Mouse (Mus musculus): Measurements from ENCODE around the gene Idua. TPM values are rescaled to one million over a fixed set of nuclear protein-coding genes. Genes with fewer than 3 reads are reported as not detected.
"Not testable (repeated sequence)": the region's sequence is repeated elsewhere in the genome, so short reads cannot be mapped to it uniquely, and the experiment has no call there.

The Idua gene
- total RNA-seq (2021), result 10 to 100 TPM; 13.8 to 18.8 TPM

GRCm38 (mm10) chr5:108659698-108660631 lies at the start of gene Idua:
TSS of gene Idua (plus strand) at chr5:108660331.
- no peak for DNase-seq (ENCODE audit: low spot score in 2 of 2)
- intact Hi-C loops (cut with DNase I), result no loop called here

- DNase-seq (ENCODE audit: low spot score in 2 of 2), result no peak
- intact Hi-C loops (cut with DNase I), result no loop called here
These were observed 49.7 kb upstream of the Idua start for GRCm38 (mm10) chr5:108610426-108610825.

- no peak for DNase-seq (ENCODE audit: low spot score in 2 of 2)
- intact Hi-C loops (cut with DNase I), result no loop called here
These were observed 38.3 kb upstream of the Idua start for GRCm38 (mm10) chr5:108621870-108622269.

- no peak for DNase-seq (ENCODE audit: low spot score in 2 of 2)
- intact Hi-C loops (cut with DNase I), result no loop called here
These were observed 34.0 kb upstream of the Idua start for GRCm38 (mm10) chr5:108626050-108626660.

- no peak for DNase-seq (ENCODE audit: low spot score in 2 of 2)
- intact Hi-C loops (cut with DNase I), result no loop called here
These were observed 31.1 kb upstream of the Idua start for GRCm38 (mm10) chr5:108628891-108629633.

- DNase-seq (ENCODE audit: low spot score in 2 of 2), result peak; percentile 94
These were observed 30.3 kb upstream of the Idua start, which contains the start of the genes Gak and Tmem175 for GRCm38 (mm10) chr5:108629634-108630483. TSS of gene Gak (minus strand) at chr5:108629755. TSS of gene Tmem175 (plus strand) at chr5:108629770.

GRCm38 (mm10) chr5:108633676-108634075 lies 26.5 kb upstream of the Idua start:
- no peak for DNase-seq (ENCODE audit: low spot score in 2 of 2)
- intact Hi-C loops (cut with DNase I), result no loop called here

More at GRCm38 (mm10) chr5:108629634-108630483, 30.3 kb upstream of the Idua start, which contains the start of the genes Gak and Tmem175:
- intact Hi-C loops (cut with DNase I), result no loop called here

- intact Hi-C loops (cut with DNase I); DNase-seq (ENCODE audit: low spot score in 2 of 2): not testable (repeated sequence)
These were observed 26.0 kb upstream of the Idua start for GRCm38 (mm10) chr5:108634088-108634487.

GRCm38 (mm10) chr5:108636172-108636571 lies 24.0 kb upstream of the Idua start:
- intact Hi-C loops (cut with DNase I), result no loop called here
- no peak for DNase-seq (ENCODE audit: low spot score in 2 of 2)

- intact Hi-C loops (cut with DNase I), result no loop called here
- no peak for DNase-seq (ENCODE audit: low spot score in 2 of 2)
These were observed 16.5 kb upstream of the Idua start for GRCm38 (mm10) chr5:108643674-108644073.

GRCm38 (mm10) chr5:108645651-108646342 lies 14.3 kb upstream of the Idua start:
- DNase-seq (ENCODE audit: low spot score in 2 of 2), result no peak
- intact Hi-C loops (cut with DNase I), result no loop called here

- DNase-seq (ENCODE audit: low spot score in 2 of 2), result no peak
- intact Hi-C loops (cut with DNase I), result no loop called here
These were observed 13.8 kb upstream of the Idua start for GRCm38 (mm10) chr5:108646343-108646660.

GRCm38 (mm10) chr5:108647311-108647710 lies 12.8 kb upstream of the Idua start:
- DNase-seq (ENCODE audit: low spot score in 2 of 2), result no peak
- intact Hi-C loops (cut with DNase I), result no loop called here

- DNase-seq (ENCODE audit: low spot score in 2 of 2), result no peak
- intact Hi-C loops (cut with DNase I), result no loop called here
These were observed 12.2 kb upstream of the Idua start for GRCm38 (mm10) chr5:108647820-108648465.

GRCm38 (mm10) chr5:108648937-108649576 lies 11.1 kb upstream of the Idua start:
- DNase-seq (ENCODE audit: low spot score in 2 of 2), result no peak
- intact Hi-C loops (cut with DNase I), result no loop called here

- intact Hi-C loops (cut with DNase I), result no loop called here
- DNase-seq (ENCODE audit: low spot score in 2 of 2), result no peak
These were observed 9.8 kb upstream of the Idua start for GRCm38 (mm10) chr5:108650341-108650740.

GRCm38 (mm10) chr5:108651136-108651720 lies 8.9 kb upstream of the Idua start:
- intact Hi-C loops (cut with DNase I), result no loop called here

More at GRCm38 (mm10) chr5:108651136-108651720, 8.9 kb upstream of the Idua start:
- DNase-seq (ENCODE audit: low spot score in 2 of 2), result no peak
